Mouse (Mus musculus) intestine, postnatal 0 days (tissue): Measurements from ENCODE around the gene Tlcd2. TPM values are rescaled to one million over a fixed set of nuclear protein-coding genes. Genes with fewer than 3 reads are reported as not detected.
A peak's percentile ranks its signal among the peaks of the same experiment; 100 is the strongest.

Experiments
- ATAC-seq: fragments of 200-750 bp; cut with Nextera tagmentation; 2 replicates; pipeline ENCODE4 v1.8.0; 2017; ENCODE audit warnings: mild to moderate bottlenecking, moderate TSS enrichment, moderate library complexity
- H3K27ac ChIP-seq: fragments of 300-500 bp; sonication (generic); 2 replicates; pipeline ENCODE4 v1.5.1; 2014; ENCODE audit warnings: mild to moderate bottlenecking, low read depth, low read length, moderate library complexity
- H3K27me3 ChIP-seq: fragments of 300-500 bp; sonication (generic); replicated peaks from 2 replicates; pipeline ENCODE4 v1.6.1; 2014; ENCODE audit warnings: low read length, mixed read lengths; ENCODE audit not compliant: control insufficient read depth, insufficient read depth
- H3K36me3 ChIP-seq: fragments of 300-500 bp; sonication (generic); 2 replicates; pipeline ENCODE4 v1.6.1; 2014; ENCODE audit warnings: mild to moderate bottlenecking, moderate library complexity; ENCODE audit not compliant: control insufficient read depth, insufficient read depth
- H3K4me1 ChIP-seq: fragments of 300-500 bp; sonication (generic); replicated peaks from 2 replicates; pipeline ENCODE4 v1.6.1; 2014; ENCODE audit warnings: antibody characterized with exemption, low read length, mixed read lengths; ENCODE audit not compliant: control insufficient read depth, insufficient read depth
- H3K4me2 ChIP-seq: fragments of 300-500 bp; sonication (generic); replicated peaks from 2 replicates; pipeline ENCODE4 v1.6.1; 2014; ENCODE audit warnings: low read depth, mild to moderate bottlenecking, moderate library complexity
- H3K4me3 ChIP-seq: fragments of 300-500 bp; sonication (generic); 2 replicates; pipeline ENCODE4 v1.5.1; 2014; ENCODE audit warnings: low read depth, low read length
- H3K9ac ChIP-seq: fragments of 300-500 bp; sonication (generic); 2 replicates; pipeline ENCODE4 v1.6.1; 2014; ENCODE audit warnings: mild to moderate bottlenecking, low read depth, low read length
- H3K9me3 ChIP-seq: fragments of 300-500 bp; sonication (generic); 2 replicates; pipeline ENCODE4 v1.6.1; 2016; ENCODE audit warnings: mixed run types; ENCODE audit not compliant: control insufficient read depth
- CTCF ChIP-seq: sonication (generic); IDR thresholded peaks from 2 replicates; pipeline ENCODE4 v1.5.1; 2016; ENCODE audit warnings: low read depth, mild to moderate bottlenecking, control low read depth, antibody characterized with exemption, moderate library complexity
- WGBS: fragments of 180-500 bp; shearing (Covaris S2); extraction: QIAGEN DNeasy Blood & Tissue Kit; methylation state at CpG from one replicate; pipeline ENCODE4 v1.1.7; 2014; 5-methylcytosine and 5-hydroxymethylcytosine counted together
- microRNA counts: library from miRNA; unstranded; fragments of <30 nt; microRNA quantifications from one replicate; lab custom pipeline; 2016
- microRNA-seq: library from miRNA; unstranded; fragments of <30 nt; microRNA quantifications from one replicate; pipeline ENCODE4, GENCODE M21; 2016
- polyA plus RNA-seq: library from polyadenylated mRNA; unstranded; fragments of >200 nt; fragmentation: Nextera tagmentation; extraction: Ambion mirVana; gene quantifications from 2 replicates; pipeline ENCODE4 v1.2.1, GENCODE M21; 2015

Gene Tlcd2
- polyA plus RNA-seq, 1 experiment from 2014 or later: 52.7 TPM

DNA sequence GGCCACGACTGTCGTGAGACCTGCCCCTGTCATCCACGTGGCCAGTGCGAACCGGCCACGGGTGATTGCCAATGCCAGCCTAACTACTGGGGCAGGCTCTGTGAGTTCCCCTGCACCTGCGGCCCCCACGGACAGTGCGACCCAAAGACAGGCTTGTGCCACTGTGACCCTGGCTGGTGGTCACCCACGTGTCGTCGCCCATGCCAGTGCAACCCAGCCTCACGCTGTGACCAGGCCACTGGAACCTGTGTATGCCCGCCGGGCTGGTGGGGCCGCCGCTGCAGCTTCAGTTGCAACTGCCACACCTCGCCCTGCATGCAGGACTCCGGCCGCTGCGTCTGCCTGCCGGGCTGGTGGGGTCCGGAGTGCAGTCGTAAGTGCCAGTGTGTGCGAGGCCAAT lies 53.7 kb downstream of the Tlcd2 start:
- Histone ChIP-seq H3K4me3 (no peak overlapping the region), H3K9ac (no peak overlapping the region), H3K4me1 (no peaks in the 10 kb centered on the region; the same call in 1 of the 2 replicates), H3K36me3 (no peaks in the 10 kb centered on the region; the same call in 1 of the 2 replicates), H3K9me3 (no peaks in the 10 kb centered on the region), H3K27ac (no peak overlapping the region), H3K27me3 (no peaks in the 10 kb centered on the region), H3K4me2 (no peak overlapping the region)
- no peak for TF ChIP-seq CTCF
- ATAC-seq: no peak
- WGBS: 87% methylated on average over 25 of the region's 25 CpGs

DNA sequence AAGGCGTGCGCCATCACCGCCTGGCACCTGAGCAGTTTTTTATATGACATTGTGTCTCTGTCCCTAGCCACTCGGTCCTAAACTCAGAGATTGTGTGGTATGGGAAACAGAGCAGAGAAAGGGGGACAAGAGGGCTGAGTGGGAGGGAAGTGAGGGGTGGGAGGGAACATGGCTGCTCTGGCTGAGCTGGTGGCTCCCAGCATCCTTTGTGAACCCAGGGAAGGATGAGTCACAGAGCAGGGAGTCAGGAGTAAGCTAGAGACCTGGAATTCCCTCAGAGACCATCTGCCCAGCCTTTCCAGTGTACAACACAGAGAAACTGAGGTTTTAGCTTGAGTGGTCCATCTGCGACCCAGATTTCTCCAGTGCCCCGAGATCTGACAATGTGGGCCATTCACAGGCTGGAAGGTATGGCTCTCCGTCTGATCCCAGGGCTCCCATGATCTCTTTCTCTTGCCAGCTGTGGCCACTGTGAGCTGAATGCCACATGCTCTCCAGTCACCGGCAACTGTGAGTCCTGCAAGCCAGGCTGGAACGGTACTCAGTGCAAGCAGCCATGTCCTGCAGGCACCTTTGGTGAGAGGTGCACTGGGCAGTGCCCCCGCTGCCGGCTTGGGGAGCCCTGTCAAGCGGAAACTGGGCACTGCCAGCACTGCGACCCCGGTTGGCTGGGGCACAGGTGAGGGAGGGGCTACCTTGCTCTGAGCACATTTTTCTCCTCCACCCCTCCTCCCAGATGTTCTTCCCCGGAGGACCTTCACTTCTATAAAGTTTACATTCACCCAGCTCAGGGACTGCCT lies 58.5 kb downstream of the Tlcd2 start:
- WGBS: 71% methylated on average over 15 of the region's 15 CpGs
- ATAC-seq: no peak
- H3K27ac ChIP-seq: no peak overlapping the region

More for the DNA sequence above, 58.5 kb downstream of the Tlcd2 start:
- Histone ChIP-seq H3K36me3 (no peaks in the 10 kb centered on the region; the same call in 1 of the 2 replicates), H3K9me3 (no peaks in the 10 kb centered on the region), H3K27me3 (no peaks in the 10 kb centered on the region), H3K4me3 (no peak overlapping the region), H3K4me1 (no peaks in the 10 kb centered on the region), H3K4me2 (no peak overlapping the region), H3K9ac (no peak overlapping the region)
- no peak for TF ChIP-seq CTCF

MicroRNAs encoded within 50 kb of the gene (microRNA counts, 519-probe panel; counts per million panel counts)
- 6,102 counts per million, percentile 97 among the panel's probes with 10 or more counts for microRNA mmu-miR-22 (lab: Ali Mortazavi, UCI)

Small RNA genes within 50 kb of the gene (microRNA-seq; reads per million reads assigned to microRNA genes)
- 25,853 reads per million, percentile 97 among the genes with 10 or more reads in this experiment for gene Mir22

Other genes with a start within 250 kb of the Tlcd2 start
- 32.1 and 34.4 TPM in 2 replicates for gene Rpa1, start 113.4 kb upstream of the Tlcd2 start, polyA plus RNA-seq
- 3.1 and 3.4 TPM in 2 replicates for gene Smyd4, start 113.3 kb upstream of the Tlcd2 start, polyA plus RNA-seq
- 20.7 and 21.4 TPM in 2 replicates for gene Serpinf1, start 39.0 kb upstream of the Tlcd2 start, polyA plus RNA-seq
- gene Serpinf2, start 22.1 kb upstream of the Tlcd2 start, polyA plus RNA-seq: 2.7 and 4.0 TPM in 2 replicates
- gene Wdr81, start 7.0 kb upstream of the Tlcd2 start, polyA plus RNA-seq: 8.8 and 9.9 TPM in 2 replicates
- gene Prpf8, start 25.1 kb downstream of the Tlcd2 start, polyA plus RNA-seq: 15.4 and 15.5 TPM in 2 replicates
- 6.8 and 6.9 TPM in 2 replicates for gene Rilp, start 48.4 kb downstream of the Tlcd2 start, polyA plus RNA-seq
- 2.8 and 3.2 TPM in 2 replicates for gene Scarf1, start 51.8 kb downstream of the Tlcd2 start, polyA plus RNA-seq
- 46.4 and 59.5 TPM in 2 replicates for gene Slc43a2, start 70.0 kb downstream of the Tlcd2 start, polyA plus RNA-seq
- 160 and 161 TPM in 2 replicates for gene Pitpna, start 126.4 kb downstream of the Tlcd2 start, polyA plus RNA-seq
- gene Inpp5k, start 169.3 kb downstream of the Tlcd2 start, polyA plus RNA-seq: 20.6 and 23.8 TPM in 2 replicates
- 27.7 and 28.3 TPM in 2 replicates for gene Myo1c, start 188.8 kb downstream of the Tlcd2 start, polyA plus RNA-seq
- gene Crk, start 217.5 kb downstream of the Tlcd2 start, polyA plus RNA-seq: 64.8 and 64.9 TPM in 2 replicates